Mouse (Mus musculus) heart, embryonic 14.5 days (tissue): ENCODE results near the gene Tns4. TPM values are rescaled to one million over a fixed set of nuclear protein-coding genes. Genes with fewer than 3 reads are reported as not detected.
A peak's percentile ranks its signal among the peaks of the same experiment; 100 is the strongest.

Experiments used
- ATAC-seq: fragments of 200-750 bp; cut with Nextera tagmentation; 2 replicates; pipeline ENCODE4 v1.8.0; 2017; ENCODE audit warnings: low read depth, moderate TSS enrichment; ENCODE audit not compliant: insufficient number of reproducible peaks, insufficient read depth, low FRiP score
- H3K27ac ChIP-seq, 2 experiments: fragments of 200-500 bp in 1 of 2; fragments of 300-500 bp in 1 of 2; sonication (generic) in 1 of 2; replicated peaks in 1 of 2; 2 replicates each; pipeline ENCODE4 v1.5.1; 2012 to 2014; ENCODE audit warnings: low read depth in 2 of 2, low read length in 2 of 2, control low read depth in 1 of 2, mild to moderate bottlenecking in 1 of 2, mixed read lengths in 1 of 2; ENCODE audit not compliant: control insufficient read depth in 1 of 2, insufficient read depth in 1 of 2
- H3K27me3 ChIP-seq: fragments of 300-500 bp; sonication (generic); 2 replicates; pipeline ENCODE4 v1.6.1; 2014; ENCODE audit warnings: mild to moderate bottlenecking, low read length, control low read depth; ENCODE audit not compliant: control insufficient read depth, insufficient read depth
- H3K36me3 ChIP-seq: fragments of 300-500 bp; sonication (generic); 2 replicates; pipeline ENCODE4 v1.6.1; 2014; ENCODE audit warnings: mild to moderate bottlenecking, control low read depth, low read length, mixed read lengths; ENCODE audit not compliant: control insufficient read depth, insufficient read depth
- H3K4me1 ChIP-seq, 2 experiments: fragments of 200-500 bp in 1 of 2; fragments of 300-500 bp in 1 of 2; sonication (generic) in 1 of 2; 2 replicates each; pipeline ENCODE4 v1.6.1; 2012 to 2014; ENCODE audit warnings: low read length in 2 of 2, control low read depth in 1 of 2, mixed read lengths in 1 of 2; ENCODE audit not compliant: control insufficient read depth in 2 of 2, insufficient read depth in 2 of 2
- H3K4me2 ChIP-seq: fragments of 300-500 bp; sonication (generic); 2 replicates; pipeline ENCODE4 v1.6.1; 2014; ENCODE audit warnings: mild to moderate bottlenecking, low read length
- H3K4me3 ChIP-seq, 2 experiments: fragments of 200-500 bp in 1 of 2; fragments of 300-500 bp in 1 of 2; sonication (generic) in 1 of 2; 2 replicates each; pipeline ENCODE4 v1.5.1; 2012 to 2014; ENCODE audit warnings: low read length in 2 of 2, mild to moderate bottlenecking in 2 of 2, control low read depth in 1 of 2, low read depth in 1 of 2, moderate library complexity in 1 of 2; ENCODE audit not compliant: control insufficient read depth in 1 of 2, insufficient read depth in 1 of 2
- H3K9ac ChIP-seq: fragments of 300-500 bp; sonication (generic); 2 replicates; pipeline ENCODE4 v1.6.1; 2014; ENCODE audit warnings: mild to moderate bottlenecking, low read length
- H3K9me3 ChIP-seq: fragments of 300-500 bp; sonication (generic); 2 replicates; pipeline ENCODE4 v1.6.1; 2016; ENCODE audit warnings: low read length, control low read depth; ENCODE audit not compliant: control insufficient read depth
- WGBS: fragments of 180-500 bp; shearing (Covaris S2); extraction: QIAGEN DNeasy Blood & Tissue Kit; methylation state at CpG from one replicate; pipeline ENCODE4 v1.1.7; 2014; 5-methylcytosine and 5-hydroxymethylcytosine counted together
- polyA plus RNA-seq: library from polyadenylated mRNA; unstranded; fragments of >200 nt; fragmentation: Nextera tagmentation; extraction: Ambion mirVana; gene quantifications from 2 replicates; pipeline ENCODE4 v1.2.1, GENCODE M21; 2014

Tns4 gene
- polyA plus RNA-seq, 1 experiment from 2014 or later: 0.19 TPM

- Histone ChIP-seq H3K9me3 (no peaks in the 10 kb centered on the region), H3K27me3 (no peaks in the 10 kb centered on the region), H3K4me2 (no peak overlapping the region), H3K27ac (no peak overlapping the region), H3K4me3 (no peak overlapping the region), H3K9ac (no peak overlapping the region), H3K4me1 (peaks cover 8 to 15% of the 10 kb centered on the region in 2 experiments), H3K36me3 (no peaks in the 10 kb centered on the region)
- ATAC-seq: no peak
- WGBS: 88% methylated on average over 7 of the region's 7 CpGs
These were observed 28.8 kb upstream of the Tns4 start for GRCm38 (mm10) chr11:99117907-99118306.

GRCm38 (mm10) chr11:99115940-99116339 lies 26.8 kb upstream of the Tns4 start:
- Histone ChIP-seq H3K9me3 (no peaks in the 10 kb centered on the region), H3K9ac (no peak overlapping the region), H3K4me1 (peaks cover 7 to 14% of the 10 kb centered on the region in 2 experiments), H3K4me2 (no peak overlapping the region), H3K27me3 (no peaks in the 10 kb centered on the region), H3K36me3 (no peaks in the 10 kb centered on the region), H3K4me3 (no peak overlapping the region), H3K27ac (no peak overlapping the region)
- ATAC-seq: no peak
- WGBS: 72% methylated on average over 6 of the region's 6 CpGs

- H3K9ac ChIP-seq: no peak overlapping the region
- peaks cover 3% of the 10 kb centered on the region; the same call in 1 of the 2 replicates for H3K9me3 ChIP-seq
- H3K4me2 ChIP-seq: no peak overlapping the region
- WGBS: 13% methylated on average over 3 of the region's 3 CpGs
- no peak overlapping the region for H3K4me3 ChIP-seq
- H3K36me3 ChIP-seq: no peaks in the 10 kb centered on the region
- H3K27ac ChIP-seq: peak overlapping the region in 1 of 2 experiments; percentile 35; a peak in 1 of 4 replicates
- H3K27me3 ChIP-seq: no peaks in the 10 kb centered on the region
- no peak for ATAC-seq
- peaks cover 2 to 10% of the 10 kb centered on the region in 2 experiments; a peak in 3 of 4 replicates for H3K4me1 ChIP-seq
These were observed 24.0 kb upstream of the Tns4 start for GRCm38 (mm10) chr11:99113111-99113510.

- ATAC-seq: no peak
- no peaks in the 10 kb centered on the region for H3K27me3 ChIP-seq
- peaks cover 3% of the 10 kb centered on the region; the same call in 1 of the 2 replicates for H3K9me3 ChIP-seq
- peak overlapping the region in 1 of 2 experiments; percentile 35; a peak in 1 of 4 replicates for H3K27ac ChIP-seq
- WGBS: 45% methylated on average over 5 of the region's 5 CpGs
- no peaks in the 10 kb centered on the region for H3K36me3 ChIP-seq
- H3K4me3 ChIP-seq: no peak overlapping the region
- H3K4me1 ChIP-seq: peaks cover 2 to 10% of the 10 kb centered on the region in 2 experiments; a peak in 3 of 4 replicates
- no peak overlapping the region; the same call in 1 of the 2 replicates for H3K9ac ChIP-seq
- H3K4me2 ChIP-seq: no peak overlapping the region
These were observed 23.6 kb upstream of the Tns4 start for GRCm38 (mm10) chr11:99112700-99113099.

- peaks cover 4 to 10% of the 10 kb centered on the region in 2 experiments; a peak in 3 of 4 replicates for H3K4me1 ChIP-seq
- no peaks in the 10 kb centered on the region for H3K36me3 ChIP-seq
- H3K9ac ChIP-seq: no peak overlapping the region
These were observed 22.5 kb upstream of the Tns4 start for GRCm38 (mm10) chr11:99111631-99112030.

GRCm38 (mm10) chr11:99111155-99111554 lies 22.0 kb upstream of the Tns4 start:
- Histone ChIP-seq H3K27me3 (no peaks in the 10 kb centered on the region), H3K27ac (no peak overlapping the region), H3K9me3 (peaks cover 3% of the 10 kb centered on the region; the same call in 1 of the 2 replicates), H3K4me3 (no peak overlapping the region), H3K4me1 (peaks cover 8 to 10% of the 10 kb centered on the region in 2 experiments; a peak in 3 of 4 replicates), H3K9ac (no peak overlapping the region), H3K4me2 (no peak overlapping the region), H3K36me3 (no peaks in the 10 kb centered on the region)
- ATAC-seq: no peak
- WGBS: 70% methylated on average over 11 of the region's 11 CpGs

More at GRCm38 (mm10) chr11:99111631-99112030, 22.5 kb upstream of the Tns4 start:
- Histone ChIP-seq H3K4me3 (no peak overlapping the region), H3K4me2 (no peak overlapping the region), H3K27me3 (no peaks in the 10 kb centered on the region), H3K27ac (no peak overlapping the region), H3K9me3 (peaks cover 3% of the 10 kb centered on the region; the same call in 1 of the 2 replicates)
- ATAC-seq: no peak
- 90% methylated on average over 7 of the region's 7 CpGs for WGBS

- Histone ChIP-seq H3K9me3 (peaks cover 3% of the 10 kb centered on the region; the same call in 1 of the 2 replicates), H3K4me2 (no peak overlapping the region), H3K4me1 (peaks cover 8 to 10% of the 10 kb centered on the region in 2 experiments; a peak in 3 of 4 replicates), H3K27me3 (no peaks in the 10 kb centered on the region), H3K36me3 (no peaks in the 10 kb centered on the region), H3K27ac (no peak overlapping the region), H3K9ac (no peak overlapping the region), H3K4me3 (no peak overlapping the region)
- no peak for ATAC-seq
- 86% methylated on average over 15 of the region's 15 CpGs for WGBS
These were observed 21.4 kb upstream of the Tns4 start for GRCm38 (mm10) chr11:99110370-99111110.
